Mouse (Mus musculus) mature B cell (primary cell): ENCODE results near the gene Mbd6.
"Not testable (repeated sequence)": the region's sequence is repeated elsewhere in the genome, so short reads cannot be mapped to it uniquely, and the experiment has no call there.

ENCODE experiments used
- in situ Hi-C: fragments of 300-500 bp; cut with MboI; formaldehyde crosslinking; loops from 2 replicates; pipeline ENCODE4 v1.14.3; 2019

The Mbd6 gene

DNA sequence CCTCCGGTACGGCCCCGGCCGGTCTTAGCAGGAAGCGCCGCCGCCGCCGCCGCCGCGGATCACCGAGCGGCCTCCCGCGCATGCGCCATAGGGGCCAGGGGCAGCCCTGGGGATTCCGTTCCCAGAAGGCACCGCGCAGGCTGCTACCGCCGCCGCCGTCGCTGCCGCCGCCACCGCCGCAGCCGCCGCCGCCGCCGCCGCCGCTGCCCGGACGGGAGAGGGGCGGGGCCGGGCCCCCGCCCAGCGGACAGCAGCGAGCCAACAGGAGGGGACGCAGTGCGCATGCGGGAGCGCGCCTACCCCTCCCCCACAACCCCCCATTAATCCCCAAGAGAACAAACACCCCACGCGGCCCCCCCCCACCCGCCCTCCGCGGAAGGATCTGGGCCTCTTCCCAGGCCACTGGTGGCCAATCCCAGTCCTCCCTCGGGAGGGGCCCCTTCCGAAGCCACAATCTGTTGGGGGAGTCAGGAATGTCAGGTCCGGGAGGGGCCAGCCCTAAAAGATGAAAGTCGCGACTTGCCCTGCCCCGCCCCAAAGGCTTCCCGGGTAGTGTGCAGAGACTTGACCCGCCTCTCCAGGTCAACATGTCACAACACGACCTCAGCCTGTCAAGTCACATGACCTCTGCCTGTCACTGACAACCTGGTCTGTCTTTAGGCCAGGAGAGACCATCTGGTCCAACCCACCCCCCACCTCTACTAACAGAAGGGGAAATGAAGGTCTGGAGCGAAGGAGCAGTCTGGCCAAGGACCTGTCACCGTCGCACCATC lies at the start of gene Mbd6:
Mbd6 (minus strand) TSS at position 219 of the 773 bp plus-strand sequence.
- in situ Hi-C loops = no loop called here

DNA sequence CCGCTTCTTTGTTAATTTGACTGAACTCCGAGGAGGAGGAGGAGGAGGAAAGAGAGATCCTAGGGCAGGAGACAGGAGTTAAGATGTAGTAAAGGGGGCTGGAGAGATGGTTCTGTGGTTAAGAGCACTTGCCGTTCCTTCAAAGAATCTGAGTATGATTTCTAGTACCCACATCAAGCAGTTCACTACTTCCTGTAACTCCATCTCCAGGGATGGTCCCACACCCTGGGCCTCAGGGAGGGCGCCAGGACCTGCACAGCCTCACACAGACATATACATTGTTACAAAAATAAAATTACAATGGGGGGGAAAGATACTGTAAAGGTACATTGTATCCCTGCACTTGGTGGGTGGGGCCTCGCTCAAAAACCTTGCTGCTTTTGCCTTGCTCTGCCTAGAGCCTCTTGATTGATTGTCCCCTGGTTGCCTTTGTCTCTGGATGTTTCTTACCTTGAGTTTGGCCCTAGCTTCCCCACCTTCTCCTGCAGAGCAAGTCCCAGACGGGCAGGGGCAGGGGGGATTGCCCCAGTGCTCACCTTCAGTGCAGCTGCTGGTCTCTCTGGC lies 48.8 kb upstream of the Mbd6 start:
- in situ Hi-C loops = no loop called here

DNA sequence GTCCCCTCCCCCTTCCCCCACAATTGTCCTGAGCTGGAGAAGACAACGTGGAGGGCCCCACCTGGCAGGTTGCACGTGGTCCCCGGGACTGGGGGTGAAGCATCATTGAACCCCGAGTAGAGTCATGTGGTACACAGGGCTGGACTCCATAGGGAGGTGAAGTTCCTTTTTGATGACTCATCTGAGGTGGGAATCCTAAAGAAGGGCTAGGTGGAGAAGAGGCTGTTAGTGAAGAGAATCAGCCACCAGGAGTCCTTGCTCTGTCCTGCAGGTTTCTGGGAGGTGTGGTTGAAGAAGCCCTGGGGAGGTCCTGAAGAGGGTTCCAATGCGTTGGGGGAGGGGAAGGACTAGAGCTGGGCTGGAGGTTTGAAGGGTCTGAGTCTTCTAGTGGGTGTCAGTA lies 48.1 kb upstream of the Mbd6 start:
- in situ Hi-C loops = no loop called here

DNA sequence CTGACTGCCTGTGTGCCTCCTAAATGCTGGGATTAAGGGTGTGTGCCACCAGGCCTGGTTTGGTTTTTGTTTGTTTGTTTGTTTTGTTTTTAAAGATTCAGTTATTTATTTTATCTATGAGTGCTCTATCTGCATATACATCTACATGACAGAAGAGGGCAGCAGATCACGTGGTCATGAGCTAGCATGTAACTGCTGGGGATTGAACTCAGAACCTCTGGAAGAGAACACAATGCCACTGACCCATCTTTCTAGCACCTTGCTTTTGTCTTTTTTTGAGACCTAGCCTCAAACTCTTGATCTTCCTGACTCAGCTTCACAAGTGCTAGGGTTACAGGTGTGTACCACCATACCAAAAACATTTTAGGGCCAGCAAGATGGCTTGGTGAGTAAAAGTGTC lies 46.5 kb upstream of the Mbd6 start:
- in situ Hi-C loops = no loop called here

DNA sequence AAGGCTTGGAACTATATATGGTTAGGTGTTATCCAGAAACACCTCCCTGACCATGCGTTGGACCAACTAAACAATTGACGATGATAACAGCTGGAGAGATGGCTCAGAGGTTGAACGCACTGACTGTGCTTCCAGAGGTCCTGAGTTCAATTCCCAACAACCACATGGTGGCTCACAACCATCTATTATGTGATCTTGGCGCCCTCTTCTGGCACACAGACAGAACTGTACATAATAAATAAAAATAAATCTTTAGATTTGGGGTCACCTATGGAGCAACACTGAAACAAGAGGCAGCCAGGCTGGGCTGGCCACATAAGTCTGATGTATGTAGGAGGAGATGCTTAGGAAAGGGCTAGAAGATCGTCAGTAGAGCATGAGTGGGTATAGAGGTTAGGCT lies 44.3 kb upstream of the Mbd6 start:
- in situ Hi-C loops = no loop called here

DNA sequence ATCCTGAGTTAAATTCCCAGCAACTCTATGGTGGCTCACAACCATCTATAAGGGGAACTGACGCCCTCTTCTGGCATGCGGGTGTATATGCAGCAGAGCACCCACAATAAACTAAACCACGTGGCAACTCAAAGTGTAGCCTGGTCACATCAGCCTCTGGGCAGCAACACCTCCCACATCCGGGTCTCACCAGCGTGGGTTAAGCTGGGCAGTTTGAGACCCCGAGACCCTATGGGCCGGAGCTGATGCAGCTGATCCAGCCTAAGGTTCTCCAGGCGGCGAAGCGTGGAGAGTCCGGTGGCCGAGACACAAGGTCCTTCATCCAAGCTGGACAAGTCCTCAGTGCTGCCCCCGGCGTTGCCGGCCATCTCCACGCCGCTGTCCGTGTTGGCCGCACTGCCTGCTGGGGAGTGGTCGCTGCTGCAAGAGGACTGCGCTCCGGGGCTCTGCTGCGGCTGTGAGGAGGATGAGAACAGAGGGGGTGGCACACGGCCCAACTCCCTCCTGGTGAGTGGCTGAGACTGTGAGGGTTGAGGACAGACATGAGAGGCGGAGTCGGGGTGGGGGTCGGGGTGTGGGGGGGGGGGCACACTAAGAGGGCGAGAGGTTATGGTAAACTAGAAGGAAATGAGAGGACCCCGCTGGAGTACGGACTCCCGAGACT lies 43.5 kb upstream of the Mbd6 start:
- in situ Hi-C loops = no loop called here

DNA sequence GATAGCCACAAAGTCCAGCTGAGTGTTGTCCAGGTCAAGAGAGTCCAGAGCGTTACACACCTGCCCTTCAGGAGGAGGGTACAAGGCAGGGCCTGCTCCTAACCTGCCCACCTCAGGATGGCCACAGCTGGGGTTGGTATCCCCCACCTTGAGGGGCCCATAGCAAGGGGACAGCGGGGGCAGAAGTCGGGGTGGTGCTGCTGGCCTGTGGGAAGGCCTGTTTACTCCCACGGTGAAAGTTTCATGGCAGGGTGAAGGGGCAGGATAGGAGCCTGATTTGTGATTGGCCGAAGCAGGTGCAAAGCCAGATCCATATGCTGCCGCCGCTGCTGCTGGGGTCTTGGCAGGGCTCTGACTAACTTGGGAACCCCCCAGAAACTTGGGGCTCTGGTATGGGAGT lies 41.4 kb upstream of the Mbd6 start:
- in situ Hi-C loops = no loop called here

DNA sequence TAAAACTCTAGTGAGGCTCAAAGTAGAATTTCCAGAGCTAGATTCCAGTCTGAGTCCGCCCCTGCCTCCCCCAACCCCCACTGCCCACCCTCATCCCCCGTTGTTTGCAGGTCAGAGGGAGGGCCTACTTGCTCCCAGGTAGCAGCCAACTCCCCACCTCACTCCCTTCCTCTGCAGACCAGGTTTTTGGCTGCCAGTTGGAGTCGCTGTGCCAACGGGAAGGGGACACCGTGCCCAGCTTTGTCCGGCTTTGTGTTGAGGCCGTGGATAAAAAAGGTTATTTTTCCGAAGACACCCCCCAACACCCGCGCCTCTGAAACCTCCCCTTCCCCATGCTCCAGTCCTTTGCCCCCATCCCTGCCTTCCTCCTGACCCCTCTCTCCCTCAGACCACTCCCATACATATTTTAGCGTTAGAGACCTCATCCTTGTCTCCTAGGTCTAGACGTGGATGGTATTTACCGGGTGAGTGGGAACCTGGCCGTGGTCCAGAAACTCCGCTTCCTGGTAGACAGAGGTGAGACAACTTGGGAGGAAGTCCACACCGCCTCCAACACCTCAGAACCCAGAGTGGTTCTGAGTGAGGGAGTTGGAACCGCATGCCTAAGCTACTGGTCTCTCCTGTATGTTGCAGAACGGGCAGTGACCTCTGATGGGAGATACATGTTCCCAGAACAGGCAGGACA lies 38.8 kb upstream of the Mbd6 start:
- in situ Hi-C loops = no loop called here

DNA sequence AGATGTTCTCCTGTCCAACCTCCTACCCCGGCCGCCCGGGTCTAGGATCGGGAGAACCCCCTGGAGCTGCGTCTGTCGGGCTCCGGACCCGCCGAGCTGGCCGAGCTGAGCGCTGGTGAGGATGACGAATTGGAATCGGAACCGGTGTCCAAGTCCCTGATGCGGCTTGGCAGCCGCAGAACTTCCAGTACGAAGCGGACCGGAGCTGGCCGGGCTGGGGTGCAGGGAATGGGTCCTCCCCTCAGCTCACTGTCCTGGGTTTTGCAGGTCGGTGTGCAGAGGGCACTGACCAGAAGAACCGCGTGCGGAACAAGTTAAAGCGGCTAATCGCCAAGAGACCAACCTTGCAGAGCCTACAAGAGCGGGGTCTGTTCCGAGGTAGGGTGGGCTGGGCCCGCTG lies 38.0 kb upstream of the Mbd6 start:
- in situ Hi-C loops = no loop called here

DNA sequence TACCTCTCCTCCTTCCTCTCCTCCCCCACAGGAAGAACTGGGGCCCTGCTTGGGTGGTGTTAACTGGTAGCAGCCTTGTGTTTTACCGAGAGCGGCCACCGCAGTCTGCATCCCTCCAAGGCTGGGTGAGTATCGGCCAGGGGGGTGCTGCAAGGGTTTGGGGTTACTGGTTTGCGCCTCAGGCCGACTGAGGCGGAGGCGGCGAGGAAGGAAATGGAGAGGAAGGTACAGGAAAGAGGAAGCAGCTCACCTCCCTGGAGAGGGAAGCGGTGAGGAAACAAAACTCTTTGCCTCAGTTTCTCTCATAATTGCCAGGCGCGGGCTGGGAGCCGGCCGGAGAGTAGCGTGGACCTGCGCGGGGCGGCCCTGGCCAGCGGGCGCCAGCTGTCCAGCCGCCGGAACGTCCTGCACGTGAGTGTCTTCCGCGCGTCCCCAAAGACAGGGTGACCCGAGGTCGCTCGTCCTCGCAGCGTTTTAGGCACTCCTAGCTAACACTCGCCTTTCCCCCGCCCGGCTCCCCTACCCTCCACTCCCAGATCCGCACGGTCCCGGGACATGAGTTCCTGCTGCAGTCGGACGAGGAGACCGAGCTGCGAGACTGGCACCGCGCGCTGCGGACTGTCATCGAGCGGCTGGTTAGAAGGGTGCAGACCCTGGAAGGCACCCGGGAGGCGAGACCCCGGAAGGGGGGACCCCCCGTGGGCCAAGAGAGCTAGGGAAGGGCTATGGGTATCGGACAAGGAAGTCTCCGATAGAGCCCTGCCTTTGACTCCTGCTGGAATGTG lies 37.4 kb upstream of the Mbd6 start:
- in situ Hi-C loops = no loop called here

DNA sequence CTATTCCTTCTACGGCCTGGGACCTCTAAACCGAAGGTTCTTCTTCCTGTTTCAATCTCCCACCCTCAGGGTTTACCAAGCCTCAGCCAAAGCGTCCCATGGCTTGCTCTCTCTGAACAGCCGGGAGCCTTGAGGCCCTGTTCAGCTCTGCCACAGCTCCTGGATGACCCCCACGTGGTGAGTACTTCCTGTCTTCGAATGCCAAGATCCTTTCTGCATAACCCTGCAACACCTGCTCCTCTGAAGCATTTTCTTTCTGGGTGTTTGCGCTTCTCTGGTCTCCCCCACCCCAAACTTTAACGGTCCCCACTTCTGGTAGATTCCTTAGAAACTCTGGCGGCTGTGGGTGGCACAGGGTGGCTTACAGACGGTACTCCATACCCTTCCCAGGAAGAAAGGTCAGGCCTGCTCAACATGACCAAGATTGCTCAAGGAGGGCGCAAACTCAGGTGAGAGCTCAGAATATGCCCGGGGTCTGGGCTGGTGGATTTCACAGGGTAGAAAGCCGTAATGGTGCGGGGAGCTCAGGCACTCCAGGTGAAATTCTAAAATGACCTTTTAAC lies 36.7 kb upstream of the Mbd6 start:
- in situ Hi-C loops = no loop called here

DNA sequence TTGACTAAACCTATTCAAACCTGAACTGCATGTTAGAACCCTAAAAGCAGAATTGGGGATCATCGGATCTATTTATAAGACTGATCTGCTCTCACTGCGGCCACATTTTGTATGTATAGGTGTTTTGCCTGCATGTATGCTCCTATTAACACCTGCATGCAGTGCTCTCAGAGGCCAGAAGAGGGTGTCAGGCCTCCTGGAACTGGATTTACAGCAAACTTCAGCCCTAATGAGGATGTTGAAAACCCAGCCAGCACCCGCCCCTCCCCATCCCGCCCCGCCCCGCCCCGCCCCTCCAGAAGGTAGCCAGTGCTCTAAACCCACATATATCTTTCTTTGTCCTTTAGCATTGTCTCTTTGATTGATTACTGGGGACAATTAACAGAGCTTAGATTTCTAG lies 35.7 kb upstream of the Mbd6 start:
- in situ Hi-C loops = no loop called here

DNA sequence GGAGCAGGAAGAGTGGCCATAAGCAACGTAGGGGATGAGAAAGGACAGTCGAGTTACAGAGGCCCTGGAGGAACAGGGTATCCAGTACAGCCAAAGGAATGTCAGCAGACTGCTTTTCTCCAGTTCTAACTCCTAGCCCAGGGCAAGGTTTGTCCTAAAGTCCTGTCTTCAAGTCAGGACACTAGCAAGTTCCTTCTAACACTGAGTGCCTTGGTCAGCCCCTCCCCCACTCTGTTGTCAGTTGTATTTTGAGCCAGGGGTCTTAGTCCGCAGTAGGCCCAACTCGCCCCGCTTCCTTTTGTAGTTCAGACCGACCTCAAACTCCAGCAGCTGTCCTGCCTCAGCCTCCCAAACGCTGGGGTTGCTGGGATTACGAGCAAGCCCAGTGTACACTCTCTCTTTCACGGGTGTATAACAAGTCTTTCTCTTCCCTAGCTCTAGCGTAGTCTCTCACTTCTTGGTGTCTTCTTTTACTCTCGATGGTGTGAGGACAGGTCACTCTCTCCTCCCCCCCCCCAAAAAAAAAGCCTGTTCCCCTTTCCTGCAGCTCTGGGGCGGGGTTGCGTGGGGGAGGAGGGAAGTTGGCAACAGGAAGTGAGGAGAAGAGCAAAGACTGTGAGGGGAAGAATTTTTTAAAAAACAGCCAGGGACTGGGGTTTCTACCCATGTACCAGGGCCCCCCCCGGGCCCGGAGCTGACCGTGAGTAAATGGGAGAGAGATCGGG lies 34.5 kb upstream of the Mbd6 start:
- in situ Hi-C loops = no loop called here

DNA sequence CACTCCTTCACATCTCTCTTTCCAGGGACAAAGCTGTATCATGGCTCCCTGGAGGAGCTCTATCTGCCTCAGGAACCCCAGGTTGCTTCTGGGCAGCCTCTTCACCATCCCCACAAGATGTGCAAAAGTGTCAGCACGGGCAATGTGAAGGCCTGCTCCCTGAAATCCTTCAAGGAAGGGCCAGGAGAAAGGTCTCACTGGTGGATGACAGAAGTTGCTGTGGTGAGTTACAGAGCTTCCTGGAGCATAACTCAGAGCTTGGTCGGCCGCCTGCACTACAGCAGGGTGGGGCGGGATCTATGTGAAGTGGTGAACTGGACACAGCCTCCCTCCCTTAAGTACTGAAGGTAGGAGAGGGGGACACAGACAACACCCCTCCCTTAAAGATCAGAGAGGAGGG lies 33.9 kb upstream of the Mbd6 start:
- in situ Hi-C loops = no loop called here

DNA sequence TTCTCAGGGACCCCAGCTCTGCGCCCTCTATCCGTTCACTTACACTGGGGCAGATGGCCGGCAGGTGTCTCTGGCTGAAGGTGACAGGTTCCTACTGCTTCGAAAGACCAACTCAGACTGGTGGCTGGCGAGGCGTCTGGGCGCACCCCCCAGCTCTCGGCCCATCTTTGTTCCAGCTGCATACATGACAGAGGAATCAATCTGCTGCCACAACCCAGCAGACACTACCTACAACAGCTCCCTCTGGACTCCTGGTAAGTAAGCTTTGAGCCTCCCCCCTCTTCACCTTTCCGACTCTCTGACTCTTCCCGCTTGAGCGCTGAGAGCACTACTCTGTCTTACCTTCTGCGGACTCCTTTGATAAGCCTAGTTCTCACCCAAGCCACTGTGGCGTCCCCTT lies 33.4 kb upstream of the Mbd6 start:
- in situ Hi-C loops = no loop called here

DNA sequence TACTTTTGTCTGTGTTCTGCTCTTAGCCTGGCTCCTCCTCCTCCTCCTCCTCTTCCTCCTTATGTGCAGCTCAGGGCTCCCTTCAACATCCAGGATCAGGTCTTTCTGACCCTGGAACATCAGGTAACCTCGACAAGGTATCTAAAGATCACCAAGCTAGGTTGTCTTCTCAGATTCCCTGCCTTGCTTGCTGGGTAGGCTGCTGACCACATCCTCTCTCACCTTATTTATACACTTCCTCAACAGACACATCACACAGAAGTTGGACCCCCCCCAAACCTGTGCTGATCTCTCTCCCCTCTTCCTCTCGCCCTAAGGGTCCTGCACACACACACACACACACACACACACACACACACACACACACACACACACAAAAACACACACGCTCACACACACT lies 32.8 kb upstream of the Mbd6 start, which contains the start of gene Arhgap9:
Arhgap9 (plus strand) TSS at position 344 of the 400 bp plus-strand sequence.
- in situ Hi-C loops = no loop called here

DNA sequence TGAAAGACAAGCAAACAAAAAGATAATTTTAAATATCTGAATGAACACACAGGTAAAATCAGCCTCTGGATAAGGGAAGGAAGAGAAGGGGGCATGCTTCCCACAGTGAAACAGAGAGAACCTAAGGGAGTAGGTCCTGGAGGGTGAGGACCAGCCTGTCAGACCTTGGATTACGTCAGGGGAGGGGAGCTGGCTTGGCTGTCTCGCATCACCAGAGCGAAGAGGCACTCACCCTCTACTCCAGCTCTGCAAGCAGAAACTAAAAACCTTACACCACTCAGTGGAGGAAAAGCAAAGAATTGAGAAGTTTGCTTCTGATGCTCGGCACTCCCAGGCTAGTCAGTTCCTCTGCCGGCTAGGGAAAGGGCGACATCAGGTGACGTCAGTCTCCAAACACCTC lies 31.2 kb upstream of the Mbd6 start:
- in situ Hi-C loops = no loop called here

DNA sequence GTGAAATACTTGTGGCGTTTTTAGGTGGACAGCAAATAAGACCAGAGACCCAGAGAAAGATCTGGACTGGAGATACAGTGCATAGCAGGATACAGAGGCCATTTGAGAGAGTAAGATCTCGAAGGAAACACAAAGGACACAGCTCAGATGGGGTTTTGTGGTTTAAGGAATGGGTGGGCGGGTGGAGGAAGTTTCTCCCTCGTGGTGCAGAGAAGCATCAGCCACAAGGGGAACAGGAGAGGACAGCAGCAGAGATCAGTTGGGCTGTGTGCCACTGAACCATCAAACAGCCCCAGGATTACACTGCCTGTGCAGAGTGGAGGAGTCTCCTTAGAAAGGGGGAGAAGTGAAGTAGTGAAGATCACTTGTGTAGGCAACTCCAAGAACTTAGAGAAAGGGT lies 29.2 kb upstream of the Mbd6 start:
- in situ Hi-C loops = no loop called here

DNA sequence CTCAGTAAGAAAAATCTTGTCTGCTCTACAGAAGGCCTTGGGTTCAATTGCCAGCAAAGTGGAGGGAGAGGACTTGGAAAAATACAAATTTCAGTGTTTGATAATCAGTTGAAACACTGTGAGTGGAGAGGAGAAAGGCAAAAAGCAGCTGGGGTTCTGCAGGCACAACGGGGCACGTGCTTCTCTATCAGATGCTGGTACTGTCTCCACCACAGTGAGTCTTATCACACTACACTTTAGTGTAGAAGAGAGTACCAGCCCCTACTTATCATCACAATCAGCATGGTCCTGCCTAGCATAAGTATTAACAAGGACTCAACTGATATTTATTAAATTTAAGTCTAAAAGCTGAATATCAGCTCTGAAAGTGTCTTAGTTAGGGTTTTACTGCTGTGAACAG lies 28.5 kb upstream of the Mbd6 start:
- in situ Hi-C loops = no loop called here

DNA sequence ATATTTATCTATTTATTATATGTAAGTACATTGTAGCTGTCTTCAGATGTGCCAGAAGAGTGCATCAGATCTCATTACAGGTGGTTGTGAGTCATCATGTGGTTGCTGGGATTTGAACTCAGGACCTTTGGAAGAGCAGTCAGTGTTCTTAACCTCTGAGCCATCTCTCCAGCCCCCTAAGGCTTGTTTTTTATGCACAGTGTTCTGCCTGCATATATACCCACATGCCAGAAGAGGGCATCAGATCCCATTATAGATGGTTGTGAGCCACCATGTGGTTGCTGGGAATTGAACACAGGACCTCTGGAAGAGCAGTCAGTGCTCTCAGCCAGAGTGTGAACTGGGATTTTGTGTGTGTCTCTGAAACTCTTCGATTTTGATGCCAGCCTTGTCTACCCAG lies 26.1 kb upstream of the Mbd6 start:
- in situ Hi-C loops = not testable (repeated sequence)

DNA sequence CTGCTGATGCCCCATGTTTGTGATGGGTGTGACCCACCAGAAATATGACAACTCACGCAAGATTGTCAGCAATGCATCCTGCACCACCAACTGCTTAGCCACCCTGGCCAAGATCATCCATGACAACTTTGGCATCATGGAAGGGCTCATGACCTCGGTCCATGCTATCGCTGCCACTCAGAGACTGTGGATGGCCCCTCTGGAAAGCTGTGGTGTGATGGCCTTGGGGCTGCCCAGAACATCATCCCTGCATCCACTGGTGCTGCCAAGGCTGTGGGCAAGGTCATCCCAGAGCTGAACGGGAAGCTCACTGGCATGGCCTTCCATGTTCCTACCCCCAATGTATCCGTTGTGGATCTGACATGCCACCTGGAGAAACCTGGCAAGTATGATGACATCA lies 24.7 kb upstream of the Mbd6 start:
- in situ Hi-C loops = not testable (repeated sequence)
